Mouse (Mus musculus) layer of hippocampus, adult 9-10 months (tissue): ENCODE data around the gene Klf9.

Experiments
- DNase-seq: peaks from one replicate; pipeline ENCODE4 v3.0.0; 2022; ENCODE audit warnings: low spot score

Gene Klf9

GRCm38 (mm10) chr19:23164651-23165240 is 23.7 kb downstream of the Klf9 start:
- DNase-seq: no peak

GRCm38 (mm10) chr19:23166550-23167284 is 25.7 kb downstream of the Klf9 start:
- DNase-seq: no peak

- DNase-seq: no peak
These were observed 28.1 kb downstream of the Klf9 start for GRCm38 (mm10) chr19:23168899-23169658.

- no peak for DNase-seq
These were observed 28.6 kb downstream of the Klf9 start for GRCm38 (mm10) chr19:23169659-23170050.

GRCm38 (mm10) chr19:23170476-23170875 is 29.4 kb downstream of the Klf9 start:
- DNase-seq: no peak

GRCm38 (mm10) chr19:23171136-23171535 is 30.1 kb downstream of the Klf9 start:
- DNase-seq: no peak

- no peak for DNase-seq
These were observed 34.1 kb downstream of the Klf9 start for GRCm38 (mm10) chr19:23175090-23175489.

- no peak for DNase-seq
These were observed 34.5 kb downstream of the Klf9 start for GRCm38 (mm10) chr19:23175511-23175910.

- DNase-seq: no peak
These were observed 37.5 kb downstream of the Klf9 start for GRCm38 (mm10) chr19:23178533-23178932.

- no peak for DNase-seq
These were observed 42.5 kb downstream of the Klf9 start for GRCm38 (mm10) chr19:23183493-23183892.

GRCm38 (mm10) chr19:23184068-23184467 is 43.0 kb downstream of the Klf9 start:
- no peak for DNase-seq

- no peak for DNase-seq
These were observed 46.7 kb downstream of the Klf9 start for GRCm38 (mm10) chr19:23187732-23188131.

- DNase-seq: no peak
These were observed 48.0 kb downstream of the Klf9 start for GRCm38 (mm10) chr19:23188986-23189385.

GRCm38 (mm10) chr19:23189744-23190143 is 48.7 kb downstream of the Klf9 start:
- no peak for DNase-seq

GRCm38 (mm10) chr19:23191486-23191885 is 50.5 kb downstream of the Klf9 start:
- no peak for DNase-seq

- DNase-seq: no peak
These were observed 52.0 kb downstream of the Klf9 start for GRCm38 (mm10) chr19:23193076-23193475.

- DNase-seq: no peak
These were observed 61.1 kb downstream of the Klf9 start for GRCm38 (mm10) chr19:23202106-23202505.

GRCm38 (mm10) chr19:23203505-23204053 is 62.6 kb downstream of the Klf9 start:
- DNase-seq: no peak

GRCm38 (mm10) chr19:23211325-23211724 is 70.3 kb downstream of the Klf9 start:
- no peak for DNase-seq

- peak; percentile 67 for DNase-seq
These were observed 73.3 kb downstream of the Klf9 start for GRCm38 (mm10) chr19:23214326-23214725.
